Mouse (Mus musculus): ENCODE data around the gene Actg1.
A peak's percentile ranks its signal among the peaks of the same experiment; 100 is the strongest.

The Actg1 gene

GRCm38 (mm10) chr11:120310813-120311312 lies 37.5 kb downstream of the Actg1 start:
- peak; percentile 76 for DNase-seq (ENCODE audit: low read depth, low spot score)

GRCm38 (mm10) chr11:120308441-120309320 lies 39.7 kb downstream of the Actg1 start:
- no peak for DNase-seq (ENCODE audit: low read depth, low spot score)

GRCm38 (mm10) chr11:120307566-120308430 lies 40.5 kb downstream of the Actg1 start:
- peak; percentile 89 for DNase-seq (ENCODE audit: low read depth, low spot score)

GRCm38 (mm10) chr11:120307132-120307413 lies 41.3 kb downstream of the Actg1 start:
- no peak for DNase-seq (ENCODE audit: low read depth, low spot score)

DNA sequence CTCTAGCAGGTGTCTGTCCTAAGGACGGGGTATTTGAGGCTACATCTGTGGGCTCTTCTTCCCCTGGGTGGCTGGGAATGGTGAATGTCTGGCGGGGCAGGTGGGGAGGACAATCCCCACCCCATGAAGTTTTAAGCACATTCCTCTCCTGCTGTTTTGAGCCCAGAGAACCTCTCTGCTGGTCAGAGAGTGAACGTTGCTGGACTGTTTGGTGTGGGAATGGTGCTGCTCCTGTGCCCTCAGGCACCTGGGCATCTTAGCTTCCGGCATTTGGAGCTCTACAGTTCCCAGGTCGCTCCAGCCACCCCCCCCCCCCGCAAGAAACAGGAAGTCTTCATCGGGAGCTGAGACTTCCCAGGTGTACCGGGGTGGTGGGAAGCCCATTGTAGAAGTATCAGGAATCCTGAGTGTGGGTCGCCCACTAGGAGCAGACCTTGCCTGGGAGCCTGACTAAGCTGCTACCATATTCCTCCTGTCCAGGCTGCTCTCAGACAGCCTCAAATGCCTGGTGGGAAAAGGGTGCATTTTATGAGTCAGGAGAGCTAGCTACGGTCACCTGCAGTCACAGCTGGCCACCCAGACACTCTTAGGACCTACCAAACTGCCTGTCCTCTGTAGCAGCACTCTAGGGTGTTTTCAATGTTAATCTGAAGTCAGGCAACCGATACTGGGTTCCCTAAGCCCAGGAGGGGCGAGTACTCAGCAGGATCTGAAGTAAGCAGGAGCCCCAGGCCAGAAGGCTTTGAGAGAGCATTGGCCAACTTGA lies 41.8 kb downstream of the Actg1 start:
- DNase-seq (ENCODE audit: low read depth, low spot score), result no peak

GRCm38 (mm10) chr11:120305535-120306365 lies 42.6 kb downstream of the Actg1 start:
- DNase-seq (ENCODE audit: low read depth, low spot score), result no peak

GRCm38 (mm10) chr11:120304886-120305534 lies 43.3 kb downstream of the Actg1 start:
- DNase-seq (ENCODE audit: low read depth, low spot score), result peak; percentile 97

- no peak for DNase-seq (ENCODE audit: low read depth, low spot score)
These were observed 44.0 kb downstream of the Actg1 start for GRCm38 (mm10) chr11:120304350-120304694.

GRCm38 (mm10) chr11:120303559-120304349 lies 44.6 kb downstream of the Actg1 start:
- no peak for DNase-seq (ENCODE audit: low read depth, low spot score)

GRCm38 (mm10) chr11:120303119-120303518 lies 45.2 kb downstream of the Actg1 start:
- DNase-seq (ENCODE audit: low read depth, low spot score), result no peak

GRCm38 (mm10) chr11:120299484-120299883 lies 48.9 kb downstream of the Actg1 start:
- no peak for DNase-seq (ENCODE audit: low read depth, low spot score)

DNA sequence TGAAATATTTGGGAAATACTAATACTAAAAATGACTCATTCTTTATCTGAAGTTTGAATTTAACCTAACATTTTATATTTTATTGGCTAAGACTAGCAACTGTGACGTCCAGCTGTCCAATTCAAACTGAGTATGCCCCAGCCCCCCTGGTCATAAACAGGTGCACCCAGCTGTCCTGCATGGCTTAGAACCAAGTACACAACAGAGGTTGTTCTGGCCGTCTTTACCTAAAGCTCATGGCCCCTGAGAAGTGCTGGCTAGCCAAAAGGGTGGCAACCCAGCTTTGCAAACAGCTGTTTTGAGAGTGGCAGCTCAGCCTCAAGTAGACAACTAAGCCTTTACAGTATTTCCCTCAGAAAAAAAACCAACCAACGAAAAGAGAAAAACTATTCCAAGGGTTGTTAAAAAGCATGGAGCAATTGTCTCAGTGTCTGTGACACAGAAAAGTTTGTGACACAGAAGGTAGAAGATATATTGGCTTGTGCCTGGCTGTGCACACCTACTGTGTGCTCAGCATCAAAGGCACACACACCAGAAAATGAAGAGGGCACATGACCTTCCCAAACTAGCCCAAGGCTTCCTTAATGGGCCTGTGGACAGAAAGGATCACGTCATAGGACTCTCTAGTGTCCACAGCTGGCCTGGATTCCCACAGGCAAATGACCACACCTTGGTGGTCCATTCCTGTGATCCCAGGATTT lies 49.8 kb downstream of the Actg1 start:
- DNase-seq (ENCODE audit: low read depth, low spot score), result no peak

GRCm38 (mm10) chr11:120297767-120298166 lies 50.6 kb downstream of the Actg1 start:
- DNase-seq (ENCODE audit: low read depth, low spot score), result no peak

DNA sequence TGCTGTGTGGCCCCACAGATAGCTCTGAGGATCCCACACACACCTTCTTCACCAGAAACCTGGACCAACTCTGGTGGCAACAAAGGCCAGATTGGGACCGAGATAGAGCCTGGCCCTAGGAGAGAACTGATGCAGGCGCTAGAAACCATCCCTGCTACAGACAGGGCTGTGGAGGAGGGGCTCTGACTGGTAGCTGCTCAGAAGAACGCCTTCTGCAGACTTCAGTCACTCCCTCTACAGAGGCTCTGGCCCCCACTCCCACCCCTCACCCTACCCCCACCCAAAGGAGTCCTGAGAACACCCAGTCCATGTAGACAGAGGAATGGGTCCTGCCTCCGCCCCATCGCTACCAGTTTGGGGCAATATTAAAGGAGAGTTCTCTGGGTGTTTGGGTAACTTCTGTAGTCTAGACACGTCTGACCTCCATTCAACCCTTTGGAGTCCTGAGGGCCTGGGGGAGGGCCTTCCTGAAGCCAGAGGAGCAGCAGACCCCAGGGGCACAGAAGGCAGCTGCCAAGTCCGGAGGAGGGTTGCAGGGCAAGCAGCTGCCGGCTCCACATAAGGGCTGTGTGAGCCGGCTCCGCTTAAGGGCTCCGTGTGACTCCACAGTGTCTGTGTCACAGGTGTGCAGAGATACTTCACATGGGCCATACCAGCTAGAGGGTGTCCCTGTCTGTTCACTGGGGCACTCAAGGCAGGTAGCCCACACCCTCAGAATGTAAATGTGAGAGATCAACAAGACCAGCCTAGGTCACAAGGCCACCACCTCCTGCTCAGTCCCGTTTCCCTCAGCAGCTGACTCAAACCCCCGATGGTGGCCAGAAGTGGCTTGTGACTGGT lies 51.8 kb downstream of the Actg1 start:
- DNase-seq (ENCODE audit: low read depth, low spot score), result no peak
